Mouse (Mus musculus) thymus, postnatal 25 days (tissue): ENCODE measurements around the gene Gm10974.
A peak's percentile ranks its signal among the peaks of the same experiment; 100 is the strongest.

Experiments
- DNase-seq: peaks from one replicate; pipeline ENCODE4 v3.0.0; 2022

Gm10974 gene

DNA sequence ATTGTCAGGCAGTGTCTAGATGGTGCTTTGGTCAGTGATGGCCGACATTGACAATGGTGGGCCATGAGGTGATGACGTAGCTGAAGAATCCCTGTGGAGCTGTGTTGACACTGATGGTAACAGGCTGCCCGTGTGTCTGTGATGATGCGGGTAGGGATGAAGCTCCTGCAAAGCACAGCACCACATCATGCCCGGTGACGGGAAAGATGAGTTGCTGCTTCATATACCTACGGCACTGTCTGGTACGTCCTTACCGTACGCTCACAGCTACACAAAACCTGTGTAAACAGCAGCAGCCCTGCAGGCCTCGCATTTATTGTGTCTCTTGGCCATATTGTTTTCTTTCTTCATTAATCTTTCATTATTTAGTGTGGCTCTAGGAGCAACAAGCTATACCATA is 1.2 kb upstream of the Gm10974 start:
- no peak for DNase-seq

GRCm38 (mm10) chr7:66365411-66365810 is 294 bp upstream of the Gm10974 start:
- DNase-seq, result no peak

- no peak for DNase-seq
Measured at GRCm38 (mm10) chr7:66369071-66369933, 3.6 kb downstream of the Gm10974 start.

GRCm38 (mm10) chr7:66369934-66370445 is 4.3 kb downstream of the Gm10974 start:
- DNase-seq, result no peak

- no peak for DNase-seq
Measured at GRCm38 (mm10) chr7:66370970-66371369, 5.3 kb downstream of the Gm10974 start.

- DNase-seq, result no peak
Measured at GRCm38 (mm10) chr7:66373391-66373790, 7.7 kb downstream of the Gm10974 start.

DNA sequence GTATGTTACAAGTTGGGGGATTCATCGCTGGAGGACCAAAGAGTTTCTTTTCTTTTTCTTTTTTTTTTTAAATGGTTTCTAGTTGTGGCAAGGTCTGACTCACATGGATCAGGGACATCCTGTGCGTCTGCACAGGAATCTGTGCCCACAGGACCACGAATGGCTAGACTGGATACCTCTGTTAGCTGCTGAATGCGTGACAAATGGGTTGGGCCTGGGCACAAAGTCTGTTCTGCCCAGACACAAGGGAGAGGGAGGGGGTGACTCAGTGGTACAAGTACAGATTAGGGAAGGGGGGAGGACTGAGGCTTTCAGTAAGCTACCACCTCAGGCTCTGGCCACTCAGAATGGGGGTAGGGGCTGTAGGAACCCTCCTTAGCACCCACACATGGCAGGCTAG is 10.0 kb downstream of the Gm10974 start:
- no peak for DNase-seq

DNA sequence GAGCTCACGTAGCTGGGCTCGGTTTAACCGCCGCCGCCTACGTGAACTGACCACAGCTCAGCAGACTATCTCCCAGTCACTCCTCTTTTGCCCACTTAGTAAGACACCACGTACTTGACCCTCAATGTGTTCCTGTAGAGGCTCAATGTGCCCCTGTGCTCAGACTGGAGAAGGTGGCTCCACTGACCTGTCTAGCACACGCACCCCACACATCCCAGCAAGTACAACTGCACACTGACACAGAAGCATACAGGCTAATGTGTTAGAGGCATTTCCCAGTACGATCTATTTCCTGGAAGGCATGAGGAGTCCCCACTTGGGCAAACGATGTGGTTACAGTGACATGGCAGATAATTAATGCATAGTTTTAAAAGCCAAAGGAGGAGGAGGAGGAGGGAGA is 10.9 kb downstream of the Gm10974 start:
- no peak for DNase-seq

DNA sequence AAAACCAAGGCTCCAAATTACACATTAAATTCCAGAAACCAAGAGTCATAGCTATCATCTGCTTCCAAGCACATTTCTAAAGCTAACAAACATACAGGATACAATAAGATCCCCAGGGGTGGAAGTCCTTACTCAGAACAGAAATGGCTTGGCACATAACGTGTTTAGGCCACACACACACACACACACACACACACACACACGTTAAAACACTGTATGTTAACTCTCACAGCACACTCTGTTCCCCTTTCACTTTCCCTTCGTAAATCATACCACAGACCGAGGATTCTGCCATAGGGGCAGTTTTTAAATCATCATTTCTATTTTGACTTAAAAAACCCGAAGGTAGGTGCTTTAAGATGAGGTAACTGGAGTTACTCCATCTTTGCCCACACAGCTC is 18.5 kb downstream of the Gm10974 start:
- no peak for DNase-seq

DNA sequence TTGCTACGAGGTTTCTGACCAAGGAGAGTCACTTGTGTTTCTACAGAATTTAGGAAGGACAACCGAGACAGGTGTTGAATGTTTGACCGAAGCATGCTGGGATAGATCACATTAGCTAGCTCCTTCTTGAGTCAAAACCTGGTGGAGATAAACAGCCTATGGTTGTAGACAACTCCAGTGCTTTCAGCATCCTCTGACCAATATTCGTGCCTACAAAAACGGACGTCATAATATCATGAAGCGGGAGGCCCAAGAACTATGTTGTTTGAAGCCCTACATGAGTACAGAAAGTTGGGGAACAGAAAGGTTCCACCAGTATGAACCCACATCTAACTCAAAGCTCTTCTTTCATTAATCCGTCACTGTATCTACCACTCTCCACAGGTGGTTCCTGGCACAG is 19.2 kb downstream of the Gm10974 start:
- no peak for DNase-seq

GRCm38 (mm10) chr7:66385826-66386225 is 20.1 kb downstream of the Gm10974 start:
- no peak for DNase-seq

GRCm38 (mm10) chr7:66386411-66386810 is 20.7 kb downstream of the Gm10974 start:
- DNase-seq, result no peak

GRCm38 (mm10) chr7:66387419-66387812 is 21.7 kb downstream of the Gm10974 start:
- no peak for DNase-seq

DNA sequence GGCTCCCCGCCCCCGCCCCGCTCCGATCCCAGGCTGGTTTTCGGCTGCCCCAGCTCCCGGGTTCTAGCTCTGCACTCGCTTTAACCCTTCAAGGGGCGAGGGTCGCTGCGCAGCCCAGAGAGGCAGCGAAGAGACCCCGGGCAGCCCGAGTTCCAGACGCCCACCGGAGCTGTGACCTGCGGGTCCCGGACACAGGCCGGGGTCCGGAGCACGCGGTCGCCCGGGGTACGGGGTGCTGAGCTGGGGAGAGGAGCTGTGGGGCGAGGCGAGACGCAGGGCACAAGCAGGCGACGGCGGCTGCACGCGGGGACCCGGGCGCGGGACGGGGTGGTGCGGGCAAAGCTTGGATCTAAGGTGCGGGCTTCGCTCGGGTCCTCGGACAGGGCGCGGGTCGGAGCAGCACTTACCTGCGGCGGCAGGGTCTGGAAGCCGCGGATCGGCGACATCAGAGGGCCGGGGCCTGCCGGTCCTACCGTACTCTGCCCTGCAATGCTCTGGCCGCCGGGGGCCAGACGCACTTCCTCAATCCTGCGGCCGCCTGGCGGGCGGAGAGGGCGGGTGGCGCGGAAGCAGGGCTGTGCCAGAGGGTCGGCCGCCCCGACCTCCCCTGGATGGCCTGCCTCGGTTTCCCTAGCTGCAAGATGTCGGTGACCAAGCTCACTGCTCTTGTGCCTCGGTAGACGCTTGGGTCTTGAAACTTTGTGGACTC is 22.3 kb downstream of the Gm10974 start, which contains the start of gene Lrrk1:
Lrrk1 (minus strand) TSS at position 538 of the 709 bp plus-strand sequence.
- DNase-seq, result peak; percentile 8

DNA sequence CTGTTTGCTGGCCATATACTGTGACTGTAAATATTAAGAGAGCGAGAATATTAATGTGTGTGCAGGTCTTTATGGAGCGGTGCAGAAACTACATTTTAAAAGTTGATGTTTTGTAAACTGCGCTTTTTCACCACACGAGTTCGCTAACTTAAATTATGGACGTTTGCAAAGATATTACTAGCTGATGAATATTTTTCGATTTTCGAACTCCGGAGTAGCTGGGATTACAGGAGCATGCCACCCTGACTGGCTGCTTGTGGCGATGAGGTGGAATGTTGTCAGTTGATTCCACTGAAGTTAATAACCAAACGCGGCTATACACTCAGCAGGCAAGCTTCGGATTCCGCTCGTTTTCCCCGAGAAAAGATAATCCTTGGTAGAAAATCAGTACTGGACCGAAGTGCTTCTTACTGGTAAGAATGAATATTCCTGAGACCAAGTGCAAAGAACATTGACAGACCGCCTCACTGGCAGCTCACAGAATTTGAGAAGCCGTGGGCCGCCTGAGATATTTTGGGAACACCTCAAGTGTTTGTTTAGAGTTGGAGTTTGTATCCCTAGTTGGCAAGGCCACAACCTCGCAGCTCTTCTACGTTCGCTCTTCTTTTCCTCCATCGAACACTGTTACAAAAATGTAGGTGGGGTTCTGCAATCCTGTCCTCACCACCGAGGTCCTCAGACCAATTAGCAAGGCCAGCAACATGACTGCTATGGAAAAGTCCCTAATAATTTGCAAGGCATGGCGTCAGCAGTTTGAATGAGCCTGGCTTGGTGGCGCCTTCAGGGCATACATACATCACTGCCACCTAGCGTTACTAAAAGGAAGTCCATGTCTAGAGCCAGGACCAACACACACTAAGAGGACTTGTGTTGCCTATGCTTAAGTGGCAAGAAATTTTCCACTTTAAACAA is 23.2 kb downstream of the Gm10974 start:
- peak; percentile 16 for DNase-seq

GRCm38 (mm10) chr7:66397288-66397687 is 31.6 kb downstream of the Gm10974 start:
- DNase-seq, result no peak

DNA sequence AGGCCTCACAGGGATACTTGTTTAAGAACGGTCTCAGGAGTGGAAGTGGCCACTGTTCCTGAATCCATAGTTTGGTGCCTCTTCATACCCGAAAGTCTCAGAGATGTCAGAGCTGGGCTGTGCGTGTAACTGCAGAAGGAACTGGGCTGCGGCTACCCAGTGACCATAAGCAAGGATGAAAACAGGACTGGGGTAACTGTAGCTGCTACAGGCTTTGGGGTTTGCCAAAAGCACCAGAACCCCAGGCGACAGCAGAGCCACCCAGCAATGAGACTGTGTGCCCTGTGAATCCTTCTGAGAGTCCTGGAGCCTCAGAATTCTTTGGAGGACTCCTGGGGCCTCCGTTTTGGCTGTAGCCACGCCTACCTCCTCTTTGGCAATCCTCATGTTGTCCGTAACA is 35.9 kb downstream of the Gm10974 start:
- no peak for DNase-seq

GRCm38 (mm10) chr7:66402876-66403275 is 37.2 kb downstream of the Gm10974 start:
- no peak for DNase-seq

GRCm38 (mm10) chr7:66404141-66404540 is 38.4 kb downstream of the Gm10974 start:
- DNase-seq, result no peak

- no peak for DNase-seq
Measured at GRCm38 (mm10) chr7:66404802-66405201, 39.1 kb downstream of the Gm10974 start.

DNA sequence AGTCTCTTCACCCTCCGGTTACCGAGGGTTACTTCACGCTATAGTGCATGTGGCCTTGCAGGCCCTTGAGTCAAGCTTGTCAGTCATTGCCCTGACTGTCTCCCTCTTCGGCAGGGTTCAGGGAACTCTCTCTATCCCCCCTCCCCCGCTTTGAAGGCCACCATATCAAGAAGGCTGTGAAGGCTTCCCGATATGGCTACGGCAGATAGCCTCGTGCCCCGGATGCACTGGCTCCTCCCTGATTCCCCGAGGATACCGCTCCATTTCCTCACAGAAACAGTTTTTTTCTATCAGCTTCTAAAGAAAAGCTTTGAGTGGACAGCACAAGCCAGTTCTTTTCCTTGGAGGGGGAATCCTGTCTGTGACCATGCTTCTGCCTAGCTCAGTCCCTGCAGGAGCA is 39.8 kb downstream of the Gm10974 start:
- no peak for DNase-seq

- no peak for DNase-seq
Measured at GRCm38 (mm10) chr7:66405951-66406721, 40.4 kb downstream of the Gm10974 start.
